Mouse (Mus musculus): ENCODE results near the gene Olfr585. TPM values are rescaled to one million over a fixed set of nuclear protein-coding genes. Genes with fewer than 3 reads are reported as not detected.

Gene Olfr585
- total RNA-seq (2022), result not detected

DNA sequence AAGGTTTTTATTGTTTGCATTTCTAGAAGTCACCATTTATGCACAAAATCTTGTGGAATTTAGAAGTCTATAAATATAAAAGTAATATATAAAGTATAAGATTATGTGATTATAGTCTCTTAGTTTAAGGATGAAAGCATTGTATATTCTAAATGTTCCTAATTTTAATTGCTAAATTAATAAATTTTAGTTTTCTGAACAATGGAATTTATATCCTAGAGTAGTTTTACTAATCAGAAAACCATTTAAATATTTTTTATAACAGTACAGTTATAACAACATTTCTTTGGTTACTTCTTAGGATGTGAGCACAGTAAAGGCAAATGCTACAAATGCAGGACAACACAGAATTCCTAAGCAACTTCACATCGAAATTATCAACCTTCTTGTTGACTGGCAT is at the start of gene Olfr585:
TSS of gene Olfr585 (plus strand) at position 301 of the 400 bp plus-strand sequence.
- DNase-seq, result no peak

GRCm38 (mm10) chr7:103051000-103051399 is 46.5 kb upstream of the Olfr585 start, which contains the start of gene Olfr583:
Gene Olfr583, plus strand, starts transcription at chr7:103051300.
- DNase-seq, result no peak

DNA sequence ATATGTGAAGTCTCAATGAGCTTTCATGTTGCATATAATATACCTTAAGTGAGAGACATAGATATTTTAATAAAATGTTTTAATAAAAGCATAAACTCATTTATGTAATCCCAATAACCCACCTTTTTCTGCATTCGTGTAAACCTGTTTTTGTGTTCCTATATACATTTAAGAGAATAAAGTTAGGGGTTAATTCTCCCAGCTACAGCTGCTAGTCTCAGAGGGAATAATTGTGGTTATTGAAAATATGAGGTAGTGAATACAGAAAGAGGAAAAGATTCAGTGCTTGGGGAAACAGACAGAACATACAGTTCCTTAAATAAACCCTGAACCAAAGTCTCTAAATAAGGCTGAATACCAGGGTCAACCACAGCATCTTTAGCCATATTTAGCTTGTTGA is 15.9 kb upstream of the Olfr585 start, which contains the start of gene Olfr584:
TSS of gene Olfr584 (plus strand) at position 301 of the 400 bp plus-strand sequence.
- DNase-seq, result no peak

GRCm38 (mm10) chr7:103119406-103119805 is 21.9 kb downstream of the Olfr585 start:
- DNase-seq, result no peak

DNA sequence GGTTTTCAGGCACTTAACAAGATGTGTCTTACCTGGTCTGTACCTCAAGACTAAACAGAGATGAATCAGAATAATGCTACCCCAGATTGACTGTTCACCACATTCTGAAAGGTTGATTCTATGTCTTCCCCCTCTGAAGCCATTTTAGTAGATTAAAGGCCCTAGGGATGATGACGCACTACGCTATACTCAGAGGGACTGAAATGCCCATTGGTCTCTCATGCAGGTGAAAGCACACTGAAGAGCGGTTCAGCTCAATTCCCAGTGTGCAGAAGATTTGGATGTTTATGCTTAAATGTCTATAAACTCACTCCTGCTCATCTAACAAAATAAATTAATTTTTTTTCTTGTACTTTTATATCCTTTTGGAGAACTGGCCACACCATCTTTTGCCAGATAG is 28.0 kb downstream of the Olfr585 start, which contains the start of gene Olfr586:
TSS of gene Olfr586 (minus strand) at position 101 of the 400 bp plus-strand sequence.
- no peak for DNase-seq

DNA sequence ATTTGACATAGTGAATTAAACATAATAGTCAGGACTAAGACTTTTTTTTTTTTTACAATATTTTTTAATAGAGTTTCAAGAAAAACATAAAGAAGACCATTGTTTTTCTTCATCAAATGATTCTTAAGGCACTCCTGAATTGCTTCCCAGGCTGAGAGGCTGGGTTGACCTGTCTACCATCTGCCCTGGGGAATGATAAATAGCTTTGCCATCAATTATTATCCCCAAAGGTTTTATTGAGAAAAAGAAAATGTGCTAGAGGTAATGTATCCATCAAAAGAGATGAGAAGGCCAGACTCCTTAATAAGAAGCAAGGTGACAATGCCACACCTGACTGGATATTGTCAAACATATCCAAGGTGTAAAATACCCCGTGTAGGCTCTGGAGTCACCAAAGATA is 43.1 kb downstream of the Olfr585 start, which contains the start of gene Olfr588-ps1:
TSS of gene Olfr588-ps1 (plus strand) at position 301 of the 400 bp plus-strand sequence.
- no peak for DNase-seq

Other genes with a start within 250 kb of the Olfr585 start
- not detected for gene Olfr566, start 239.0 kb upstream of the Olfr585 start, total RNA-seq (2022)
- not detected for gene Olfr568, start 220.6 kb upstream of the Olfr585 start, total RNA-seq (2022)
- gene Olfr569, start 206.8 kb upstream of the Olfr585 start, total RNA-seq (2022), result not detected
- gene Olfr570, start 203.1 kb upstream of the Olfr585 start, total RNA-seq (2022), result not detected
- under 1 TPM in 1 of 4 experiments, not detected in 3; 0.05 TPM for gene Olfr571, start 180.2 kb upstream of the Olfr585 start, total RNA-seq (2022)
- not detected for gene Olfr572, start 173.3 kb upstream of the Olfr585 start, total RNA-seq (2022)
- gene Olfr573-ps1, start 155.1 kb upstream of the Olfr585 start, total RNA-seq (2022), result not detected
- gene Olfr574, start 149.3 kb upstream of the Olfr585 start, total RNA-seq (2022), result 1 to 10 TPM in 2 of 4 experiments, under 1 TPM in 1, not detected in 1; 0.45 to 1.4 (median 1.0) TPM
- not detected for gene Olfr575, start 138.9 kb upstream of the Olfr585 start, total RNA-seq (2022)
- gene Olfr576, start 135.1 kb upstream of the Olfr585 start, total RNA-seq (2022), result not detected
- not detected for gene Olfr577, start 121.8 kb upstream of the Olfr585 start, total RNA-seq (2022)
- not detected for gene Olfr578, start 108.4 kb upstream of the Olfr585 start, total RNA-seq (2022)
- not detected for gene Olfr582, start 59.7 kb upstream of the Olfr585 start, total RNA-seq (2022)
- gene Olfr583, start 46.4 kb upstream of the Olfr585 start, total RNA-seq (2022), result not detected
- gene Olfr584, start 15.8 kb upstream of the Olfr585 start, total RNA-seq (2022), result not detected
- not detected for gene Olfr586, start 27.9 kb downstream of the Olfr585 start, total RNA-seq (2022)
- gene Olfr588-ps1, start 43.2 kb downstream of the Olfr585 start, total RNA-seq (2022), result not detected
- not detected for gene Olfr589, start 58.6 kb downstream of the Olfr585 start, total RNA-seq (2022)
- not detected for gene Olfr591, start 80.6 kb downstream of the Olfr585 start, total RNA-seq (2022)
- gene Olfr592, start 87.1 kb downstream of the Olfr585 start, total RNA-seq (2022), result not detected
- not detected for gene Olfr593, start 114.1 kb downstream of the Olfr585 start, total RNA-seq (2022)
- gene Olfr594, start 119.3 kb downstream of the Olfr585 start, total RNA-seq (2022), result not detected
- gene Usp17ld, start 154.8 kb downstream of the Olfr585 start, total RNA-seq (2022), result not detected
- not detected for gene Olfr596, start 207.9 kb downstream of the Olfr585 start, total RNA-seq (2022)
- not detected for gene Olfr597, start 218.6 kb downstream of the Olfr585 start, total RNA-seq (2022)
- not detected for gene Olfr598, start 225.8 kb downstream of the Olfr585 start, total RNA-seq (2022)
- gene Olfr599, start 238.2 kb downstream of the Olfr585 start, total RNA-seq (2022), result not detected